Mouse (Mus musculus) midbrain, embryonic 15.5 days (tissue): ENCODE measurements at regions not wholly inside any gene's neighbourhood (a gene's known extent, or its start where the extent isn't known, plus 50 kb on each side); places are given as distances from the start of the nearest gene placed in this dataset.
A peak's percentile ranks its signal among the peaks of the same experiment; 100 is the strongest.

Experiments used
- ATAC-seq: fragments of 200-750 bp; cut with Nextera tagmentation; replicated peaks from 2 replicates; pipeline ENCODE4 v1.8.0; 2017; ENCODE audit warnings: moderate TSS enrichment
- H3K27ac ChIP-seq: fragments of 300-500 bp; sonication (generic); 2 replicates; pipeline ENCODE4 v1.5.1; 2015; ENCODE audit warnings: mild to moderate bottlenecking, inconsistent platforms
- H3K27me3 ChIP-seq: fragments of 300-500 bp; sonication (generic); replicated peaks from 2 replicates; pipeline ENCODE4 v1.6.1; 2015; ENCODE audit warnings: inconsistent platforms
- H3K36me3 ChIP-seq: fragments of 300-500 bp; sonication (generic); replicated peaks from 2 replicates; pipeline ENCODE4 v1.6.1; 2015; ENCODE audit warnings: inconsistent platforms
- H3K4me1 ChIP-seq: fragments of 300-500 bp; sonication (generic); 2 replicates; pipeline ENCODE4 v1.6.1; 2015; ENCODE audit warnings: inconsistent platforms
- H3K4me2 ChIP-seq: fragments of 300-500 bp; sonication (generic); 2 replicates; pipeline ENCODE4 v1.6.1; 2015; ENCODE audit warnings: inconsistent platforms, mild to moderate bottlenecking, moderate library complexity
- H3K4me3 ChIP-seq: fragments of 300-500 bp; sonication (generic); 2 replicates; pipeline ENCODE4 v1.5.1; 2015; ENCODE audit warnings: mild to moderate bottlenecking, inconsistent platforms
- H3K9ac ChIP-seq: fragments of 300-500 bp; sonication (generic); 2 replicates; pipeline ENCODE4 v1.6.1; 2015; ENCODE audit warnings: mild to moderate bottlenecking, inconsistent platforms
- H3K9me3 ChIP-seq: fragments of 300-500 bp; sonication (generic); 2 replicates; pipeline ENCODE4 v1.6.1; 2016; ENCODE audit warnings: inconsistent platforms
- WGBS: fragments of 180-500 bp; shearing (Covaris S2); methylation state at CpG from one replicate; pipeline ENCODE4 v1.1.7; 2015; ENCODE audit warnings: mixed read lengths; 5-methylcytosine and 5-hydroxymethylcytosine counted together

- H3K27me3 ChIP-seq, result peaks cover 7% of the 10 kb centered on the region
- peak overlapping the region; percentile 36 for H3K4me2 ChIP-seq
- no peak overlapping the region; the same call in 1 of the 2 replicates for H3K9ac ChIP-seq
- WGBS, result 9% methylated on average over 13 of the region's 13 CpGs
- peaks cover 8% of the 10 kb centered on the region for H3K4me1 ChIP-seq
- ATAC-seq, result peak; percentile 96
- peak overlapping the region; percentile 45; the same call in 1 of the 2 replicates for H3K27ac ChIP-seq
- H3K4me3 ChIP-seq, result 0 out of 2 replicates have a peak overlapping the region, but pooled peaks have one; percentile 9
- H3K9me3 ChIP-seq, result no peaks in the 10 kb centered on the region
- no peaks in the 10 kb centered on the region for H3K36me3 ChIP-seq
Measured at GRCm38 (mm10) chr16:64068787-64069673, 205.1 kb upstream of the Epha3 start.

GRCm38 (mm10) chr16:64062584-64062983 is 198.6 kb upstream of the Epha3 start:
- no peaks in the 10 kb centered on the region for H3K36me3 ChIP-seq
- no peak overlapping the region for H3K4me2 ChIP-seq
- no peak overlapping the region for H3K27ac ChIP-seq
- ATAC-seq, result no peak
- no peak overlapping the region for H3K9ac ChIP-seq
- no peaks in the 10 kb centered on the region for H3K9me3 ChIP-seq
- 33% methylated on average over 4 of the region's 4 CpGs for WGBS
- no peaks in the 10 kb centered on the region for H3K4me1 ChIP-seq
- H3K4me3 ChIP-seq, result no peak overlapping the region
- H3K27me3 ChIP-seq, result peaks cover 5% of the 10 kb centered on the region

GRCm38 (mm10) chr16:64058712-64059111 is 194.7 kb upstream of the Epha3 start:
- no peak overlapping the region for H3K27ac ChIP-seq
- H3K36me3 ChIP-seq, result no peaks in the 10 kb centered on the region
- H3K4me1 ChIP-seq, result no peaks in the 10 kb centered on the region
- no peak overlapping the region for H3K4me2 ChIP-seq
- H3K4me3 ChIP-seq, result no peak overlapping the region
- whole genome bisulfite sequencing, result 22% methylated on average over 8 of the region's 8 CpGs
- ATAC-seq, result no peak
- H3K27me3 ChIP-seq, result 0 out of 2 replicates have a peak, but pooled peaks cover 5% of the 10 kb centered on the region
- no peak overlapping the region for H3K9ac ChIP-seq
- H3K9me3 ChIP-seq, result no peaks in the 10 kb centered on the region

GRCm38 (mm10) chr16:64054346-64054745 is 190.4 kb upstream of the Epha3 start:
- no peaks in the 10 kb centered on the region for H3K36me3 ChIP-seq
- no peak overlapping the region for H3K4me3 ChIP-seq
- H3K4me2 ChIP-seq, result no peak overlapping the region
- ATAC-seq, result no peak
- WGBS, result 83% methylated on average over 1 of the region's 1 CpGs
- H3K27ac ChIP-seq, result no peak overlapping the region
- H3K9me3 ChIP-seq, result no peaks in the 10 kb centered on the region
- H3K9ac ChIP-seq, result no peak overlapping the region
- H3K27me3 ChIP-seq, result no peaks in the 10 kb centered on the region
- no peaks in the 10 kb centered on the region for H3K4me1 ChIP-seq

GRCm38 (mm10) chr16:64048026-64048425 is 184.1 kb upstream of the Epha3 start:
- Histone ChIP-seq H3K9ac (no peak overlapping the region), H3K9me3 (no peaks in the 10 kb centered on the region), H3K4me1 (no peaks in the 10 kb centered on the region), H3K27ac (no peak overlapping the region), H3K4me2 (no peak overlapping the region), H3K4me3 (no peak overlapping the region), H3K36me3 (no peaks in the 10 kb centered on the region), H3K27me3 (no peaks in the 10 kb centered on the region)
- 86% methylated on average over 1 of the region's 1 CpGs for WGBS
- ATAC-seq, result no peak

- Histone ChIP-seq H3K4me3 (no peak overlapping the region), H3K27ac (no peak overlapping the region), H3K4me2 (no peak overlapping the region), H3K36me3 (no peaks in the 10 kb centered on the region), H3K4me1 (no peaks in the 10 kb centered on the region), H3K27me3 (no peaks in the 10 kb centered on the region), H3K9me3 (no peaks in the 10 kb centered on the region), H3K9ac (no peak overlapping the region)
- 65% methylated on average over 10 of the region's 10 CpGs for WGBS
- peak; percentile 66 for ATAC-seq
Measured at GRCm38 (mm10) chr16:64033049-64033448, 169.1 kb upstream of the Epha3 start.

- no peak overlapping the region for H3K27ac ChIP-seq
- no peaks in the 10 kb centered on the region for H3K36me3 ChIP-seq
- no peak for ATAC-seq
- H3K4me3 ChIP-seq, result no peak overlapping the region
- no peaks in the 10 kb centered on the region for H3K27me3 ChIP-seq
- no peak overlapping the region for H3K4me2 ChIP-seq
- H3K9ac ChIP-seq, result no peak overlapping the region
- no peaks in the 10 kb centered on the region for H3K9me3 ChIP-seq
- no peaks in the 10 kb centered on the region for H3K4me1 ChIP-seq
Measured at GRCm38 (mm10) chr16:64023981-64024380, 160.0 kb upstream of the Epha3 start.

GRCm38 (mm10) chr16:64000884-64001283 is 136.9 kb upstream of the Epha3 start:
- H3K4me2 ChIP-seq, result no peak overlapping the region
- H3K36me3 ChIP-seq, result no peaks in the 10 kb centered on the region
- H3K4me1 ChIP-seq, result no peaks in the 10 kb centered on the region
- no peak overlapping the region for H3K9ac ChIP-seq
- no peaks in the 10 kb centered on the region for H3K27me3 ChIP-seq
- WGBS, result 67% methylated on average over 5 of the region's 5 CpGs
- H3K4me3 ChIP-seq, result no peak overlapping the region
- no peak for ATAC-seq
- no peaks in the 10 kb centered on the region for H3K9me3 ChIP-seq
- H3K27ac ChIP-seq, result no peak overlapping the region

- Histone ChIP-seq H3K27me3 (no peaks in the 10 kb centered on the region), H3K4me3 (no peak overlapping the region), H3K4me2 (no peak overlapping the region), H3K36me3 (no peaks in the 10 kb centered on the region), H3K9me3 (no peaks in the 10 kb centered on the region), H3K9ac (no peak overlapping the region), H3K27ac (no peak overlapping the region), H3K4me1 (no peaks in the 10 kb centered on the region)
- ATAC-seq, result no peak
- WGBS, result 76% methylated on average over 2 of the region's 2 CpGs
Measured at GRCm38 (mm10) chr16:63967407-63967806, 103.4 kb upstream of the Epha3 start.

GRCm38 (mm10) chr16:63960786-63961185 is 96.8 kb upstream of the Epha3 start:
- Histone ChIP-seq H3K27ac (no peak overlapping the region), H3K27me3 (no peaks in the 10 kb centered on the region), H3K36me3 (no peaks in the 10 kb centered on the region), H3K9me3 (no peaks in the 10 kb centered on the region), H3K4me3 (no peak overlapping the region), H3K4me2 (no peak overlapping the region), H3K9ac (no peak overlapping the region), H3K4me1 (no peaks in the 10 kb centered on the region)
- ATAC-seq, result no peak
- 64% methylated on average over 1 of the region's 1 CpGs for WGBS

GRCm38 (mm10) chr16:63958154-63958553 is 94.2 kb upstream of the Epha3 start:
- Histone ChIP-seq H3K4me1 (no peaks in the 10 kb centered on the region), H3K27ac (no peak overlapping the region), H3K4me2 (peak overlapping the region; percentile 20), H3K9ac (no peak overlapping the region), H3K36me3 (no peaks in the 10 kb centered on the region), H3K9me3 (no peaks in the 10 kb centered on the region), H3K27me3 (no peaks in the 10 kb centered on the region), H3K4me3 (no peak overlapping the region)
- 4% methylated on average over 6 of the region's 6 CpGs for WGBS
- 0 out of 2 replicates have a peak, but pooled peaks have one; percentile 60 for ATAC-seq

GRCm38 (mm10) chr16:63925195-63925594 is 61.2 kb upstream of the Epha3 start:
- ATAC-seq, result no peak
- H3K4me3 ChIP-seq, result no peak overlapping the region
- no peaks in the 10 kb centered on the region for H3K4me1 ChIP-seq
- H3K36me3 ChIP-seq, result no peaks in the 10 kb centered on the region
- H3K27me3 ChIP-seq, result no peaks in the 10 kb centered on the region
- H3K9ac ChIP-seq, result no peak overlapping the region
- no peak overlapping the region for H3K4me2 ChIP-seq
- H3K27ac ChIP-seq, result no peak overlapping the region
- 41% methylated on average over 3 of the region's 3 CpGs for WGBS
- H3K9me3 ChIP-seq, result no peaks in the 10 kb centered on the region

- Histone ChIP-seq H3K9ac (no peak overlapping the region), H3K4me2 (no peak overlapping the region), H3K27ac (no peak overlapping the region), H3K27me3 (no peaks in the 10 kb centered on the region), H3K4me3 (no peak overlapping the region), H3K36me3 (no peaks in the 10 kb centered on the region), H3K4me1 (no peaks in the 10 kb centered on the region), H3K9me3 (no peaks in the 10 kb centered on the region)
- no peak for ATAC-seq
- WGBS, result 87% methylated on average over 7 of the region's 7 CpGs
Measured at GRCm38 (mm10) chr16:63921146-63921545, 57.2 kb upstream of the Epha3 start.
